Comparison of ENCODE assay signal across 25 mouse cellular contexts in genomic region chr4:40375439-40376154, GRCm38 (mm10).
DNase-seq lines count a peak whose midpoint lies in the region; ATAC-seq and TF ChIP-seq lines count a peak whose summit lies in the region.
"Had no signal": no experiment of that assay in that cellular context is flagged by ENCODE, and none has a peak within 500 bp of the region (broad histone marks: within the 10 kb centered on the region; RNA-seq: fewer than 3 reads in every experiment).

No protein-coding gene starts in this region.

- no peak overlapping the region for H3K9ac ChIP-seq in forebrain, embryonic 13.5 days
- no peak overlapping the region for H3K9ac ChIP-seq in hindbrain, postnatal 0 days (replicated peaks; ENCODE audit: low read length)
- H3K9ac ChIP-seq: embryonic facial prominence, embryonic 15.5 days; intestine, embryonic 15.5 days; liver, embryonic 13.5 days; lung, embryonic 14.5 days; neural tube, embryonic 12.5 days; stomach, embryonic 15.5 days had no signal

- DNase-seq in embryo, embryonic 10.5 days (ENCODE audit: low spot score): peak; percentile 2
- DNase-seq in embryo, embryonic 10 days (ENCODE audit: low spot score): no peak
- DNase-seq in lung, adult 18-20 months: peak; percentile 7 to 10
- no peak for DNase-seq in lung, postnatal 4 days
- peak; percentile 25 for DNase-seq in hindbrain, postnatal 0 days (ENCODE audit: low spot score)
- DNase-seq in right cerebral cortex, postnatal 14 days: no peak
- DNase-seq: adrenal gland, postnatal 10 days; cerebellum, adult 2 months; cerebellum, postnatal 36 days; gastrocnemius, postnatal 25 days; heart, adult 2 months; heart, postnatal 4 days; kidney, adult 8-10 months; kidney, postnatal 10 days; liver, embryonic 13.5 days; lung, embryonic 14.5 days; thymus, postnatal 36 days had no signal

- H3K27ac ChIP-seq in forebrain, embryonic 13.5 days: no peak overlapping the region
- no peak overlapping the region for H3K27ac ChIP-seq in hindbrain, postnatal 0 days
- H3K27ac ChIP-seq: embryonic facial prominence, embryonic 15.5 days; heart, adult 2 months; intestine, embryonic 15.5 days; left cerebral cortex, adult 2 months; liver, embryonic 13.5 days; macrophage; midbrain, embryonic 10.5 days; neural tube, embryonic 12.5 days; stomach, embryonic 15.5 days had no signal

- no peak overlapping the region for H3K4me2 ChIP-seq in forebrain, embryonic 13.5 days
- H3K4me2 ChIP-seq in hindbrain, postnatal 0 days (ENCODE audit: low read depth, low read length): no peak overlapping the region
- H3K4me2 ChIP-seq: embryonic facial prominence, embryonic 15.5 days; intestine, embryonic 15.5 days; liver, embryonic 13.5 days; lung, embryonic 14.5 days; neural tube, embryonic 12.5 days; stomach, embryonic 15.5 days had no signal

- no peak overlapping the region for H3K4me3 ChIP-seq in forebrain, embryonic 13.5 days
- no peak overlapping the region for H3K4me3 ChIP-seq in hindbrain, postnatal 0 days (ENCODE audit: low read length)
- H3K4me3 ChIP-seq: embryonic facial prominence, embryonic 15.5 days; heart, adult 2 months; intestine, embryonic 15.5 days; left cerebral cortex, adult 2 months; liver, embryonic 13.5 days; midbrain, embryonic 10.5 days; neural tube, embryonic 12.5 days; stomach, embryonic 15.5 days had no signal

- WGBS in forebrain, embryonic 13.5 days: 48% methylated on average over 9 of the region's 9 CpGs
- 51% methylated on average over 9 of the region's 9 CpGs for WGBS in hindbrain, postnatal 0 days

- H3K36me3 ChIP-seq in forebrain, embryonic 13.5 days (ENCODE audit: poor library complexity, severe bottlenecking): no peaks in the 10 kb centered on the region
- no peaks in the 10 kb centered on the region for H3K36me3 ChIP-seq in hindbrain, postnatal 0 days (ENCODE audit: insufficient read depth, low read length)
- H3K36me3 ChIP-seq: embryonic facial prominence, embryonic 15.5 days; intestine, embryonic 15.5 days; liver, embryonic 13.5 days; midbrain, embryonic 10.5 days; neural tube, embryonic 12.5 days; stomach, embryonic 15.5 days had no signal

- ATAC-seq in forebrain, embryonic 13.5 days: peak; percentile 87
- ATAC-seq in hindbrain, postnatal 0 days: no peak
- ATAC-seq: intestine, embryonic 15.5 days had no signal

- H3K27me3 ChIP-seq in forebrain, embryonic 13.5 days: no peaks in the 10 kb centered on the region
- H3K27me3 ChIP-seq in hindbrain, postnatal 0 days (ENCODE audit: insufficient read depth, low read length): no peaks in the 10 kb centered on the region
- H3K27me3 ChIP-seq: embryonic facial prominence, embryonic 15.5 days; liver, embryonic 13.5 days; neural tube, embryonic 12.5 days; stomach, embryonic 15.5 days had no signal

- 0 out of 2 replicates have a peak, but pooled peaks cover 11% of the 10 kb centered on the region for H3K4me1 ChIP-seq in forebrain, embryonic 13.5 days
- no peaks in the 10 kb centered on the region for H3K4me1 ChIP-seq in hindbrain, postnatal 0 days (ENCODE audit: insufficient read depth, low read length)
- H3K4me1 ChIP-seq: embryonic facial prominence, embryonic 15.5 days; intestine, embryonic 15.5 days; liver, embryonic 13.5 days; midbrain, embryonic 10.5 days; neural tube, embryonic 12.5 days; stomach, embryonic 15.5 days had no signal

- H3K9me3 ChIP-seq in forebrain, embryonic 13.5 days (replicated peaks): no peaks in the 10 kb centered on the region
- H3K9me3 ChIP-seq in hindbrain, postnatal 0 days (ENCODE audit: low read length): no peaks in the 10 kb centered on the region
- H3K9me3 ChIP-seq: embryonic facial prominence, embryonic 15.5 days; intestine, embryonic 15.5 days; liver, embryonic 13.5 days; midbrain, embryonic 10.5 days; neural tube, embryonic 12.5 days; stomach, embryonic 15.5 days had no signal

- no peak for TF ChIP-seq CTCF in hindbrain, postnatal 0 days (IDR thresholded peaks at IDR 0.05; ENCODE audit: low read depth)

Comparison
In these comparisons a context has a peak if more than half of its experiments do, and no peak if none do; other contexts are left out.
1. DNase-seq: peak in embryo, embryonic 10.5 days (single experiment), lung, adult 18-20 months (2 of 2) and hindbrain, postnatal 0 days (single experiment); none in embryo, embryonic 10 days (single experiment), lung, postnatal 4 days (0 of 2) and right cerebral cortex, postnatal 14 days (single experiment).